Mouse (Mus musculus) forelimb bud, embryonic 11.5 days (tissue): Measurements from ENCODE around the gene Aurka.

Experiments used
- DNase-seq: peaks from one replicate; pipeline ENCODE4 v3.0.0-alpha.2; 2012; ENCODE audit warnings: low read depth, low spot score

Gene Aurka

GRCm38 (mm10) chr2:172338206-172338942 is 32.0 kb downstream of the Aurka start:
- no peak for DNase-seq

GRCm38 (mm10) chr2:172329179-172329578 is 41.2 kb downstream of the Aurka start:
- peak; percentile 68 for DNase-seq

GRCm38 (mm10) chr2:172328248-172328647 is 42.1 kb downstream of the Aurka start:
- no peak for DNase-seq

GRCm38 (mm10) chr2:172320878-172321277 is 49.5 kb downstream of the Aurka start:
- peak; percentile 88 for DNase-seq

GRCm38 (mm10) chr2:172311731-172312130 is 58.6 kb downstream of the Aurka start:
- DNase-seq: no peak

- DNase-seq: no peak
Measured at GRCm38 (mm10) chr2:172306544-172306943, 63.8 kb downstream of the Aurka start.
